Mouse (Mus musculus): ENCODE data around the gene Mthfr.

DNA sequence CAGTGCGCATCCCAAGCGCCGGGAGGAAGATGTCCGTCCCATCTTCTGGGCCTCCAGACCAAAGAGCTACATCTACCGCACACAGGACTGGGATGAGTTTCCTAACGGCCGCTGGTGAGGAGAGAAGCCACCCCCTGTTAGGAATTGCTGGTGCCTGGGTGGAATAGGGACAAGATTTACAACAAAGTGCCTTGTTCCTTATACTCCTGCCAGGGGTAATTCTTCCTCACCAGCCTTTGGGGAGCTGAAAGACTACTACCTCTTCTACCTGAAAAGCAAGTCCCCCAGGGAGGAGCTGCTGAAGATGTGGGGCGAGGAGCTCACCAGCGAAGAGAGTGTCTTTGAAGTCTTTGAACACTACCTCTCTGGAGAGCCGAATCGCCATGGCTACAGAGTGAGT lies 13.0 kb downstream of the Mthfr start:
- no peak for TF ChIP-seq ZNF384 (IDR thresholded peaks at IDR 0.05; ENCODE audit: low read depth, low read length)
- no peak for TF ChIP-seq MAFK (IDR thresholded peaks at IDR 0.05; ENCODE audit: insufficient read depth, low read depth, low read length)
- TF ChIP-seq HCFC1 (IDR thresholded peaks at IDR 0.05; ENCODE audit: borderline replicate concordance, insufficient read depth, low read length) = no peak
- no peak for TF ChIP-seq ZC3H11A (IDR thresholded peaks at IDR 0.05; ENCODE audit: borderline replicate concordance, low read depth, low read length)

All from ES-E14 (cell line).